Mouse (Mus musculus) small intestine, adult 2 months (tissue): ENCODE results near the gene Gm20458. TPM values are rescaled to one million over a fixed set of nuclear protein-coding genes. Genes with fewer than 3 reads are reported as not detected.

ENCODE experiments used
- H3K27ac ChIP-seq: fragments of 200-500 bp; 2 replicates; pipeline ENCODE4 v1.5.1; 2012; ENCODE audit warnings: low read depth, low read length, control low read depth, inconsistent platforms; ENCODE audit not compliant: insufficient read depth
- H3K27me3 ChIP-seq: fragments of 200-500 bp; 2 replicates; pipeline ENCODE4 v1.6.1; 2012; ENCODE audit warnings: mild to moderate bottlenecking, moderate library complexity, low read length, inconsistent platforms; ENCODE audit not compliant: control insufficient read depth, insufficient read depth
- H3K36me3 ChIP-seq: fragments of 200-500 bp; 2 replicates; pipeline ENCODE4 v1.6.1; 2012; ENCODE audit warnings: mild to moderate bottlenecking, low read length, control low read depth, inconsistent platforms; ENCODE audit not compliant: control insufficient read depth, insufficient read depth
- H3K4me1 ChIP-seq: fragments of 200-500 bp; 2 replicates; pipeline ENCODE4 v1.6.1; 2012; ENCODE audit warnings: low read length, inconsistent platforms, mixed read lengths; ENCODE audit not compliant: control insufficient read depth, insufficient read depth, insufficient read length
- H3K4me3 ChIP-seq: fragments of 200-500 bp; 2 replicates; pipeline ENCODE4 v1.5.1; 2012; ENCODE audit warnings: low read depth, mild to moderate bottlenecking, control low read depth, inconsistent platforms, low read length, moderate library complexity
- CTCF ChIP-seq: fragments of 200-500 bp; IDR thresholded peaks from 2 replicates; pipeline ENCODE4 v1.5.1; 2012; ENCODE audit warnings: low read depth, mild to moderate bottlenecking, control low read depth, inconsistent platforms, low read length, moderate library complexity, mixed read lengths; ENCODE audit not compliant: insufficient replicate concordance, insufficient read length; ENCODE audit errors: extremely low read depth
- POLR2A ChIP-seq: fragments of 200-500 bp; IDR thresholded peaks from 2 replicates; pipeline ENCODE4 v1.6.1; 2012; ENCODE audit warnings: low read depth, mild to moderate bottlenecking, control low read depth, inconsistent platforms, low read length, moderate library complexity
- WGBS: fragments of 180-500 bp; shearing (Covaris S2); methylation state at CpG from one replicate; pipeline ENCODE4 v1.1.7; 2018; 5-methylcytosine and 5-hydroxymethylcytosine counted together
- polyA plus RNA-seq: library from polyadenylated mRNA; depleted of rRNA; stranded (reverse); fragments of >200 nt; gene quantifications from 2 replicates; pipeline ENCODE4 v1.2.3, GENCODE M21; 2012

Gm20458 gene
- polyA plus RNA-seq, 1 experiment, result 79.8 TPM

GRCm38 (mm10) chr2:164434681-164435080 is 26.1 kb upstream of the Gm20458 start:
- Histone ChIP-seq H3K27me3 (no peaks in the 10 kb centered on the region), H3K4me1 (peaks cover 59% of the 10 kb centered on the region), H3K36me3 (peaks cover 17% of the 10 kb centered on the region), H3K27ac (peak overlapping the region; percentile 98), H3K4me3 (peak overlapping the region; percentile 29)
- no peak for TF ChIP-seq CTCF
- TF ChIP-seq POLR2A, result no peak
- WGBS, result 14% methylated on average over 3 of the region's 3 CpGs

- Histone ChIP-seq H3K4me1 (peaks cover 66% of the 10 kb centered on the region), H3K27me3 (no peaks in the 10 kb centered on the region), H3K36me3 (peaks cover 12% of the 10 kb centered on the region; the same call in 1 of the 2 replicates), H3K4me3 (peak overlapping the region; percentile 21; the same call in 1 of the 2 replicates), H3K27ac (peak overlapping the region; percentile 98)
- TF ChIP-seq CTCF (no peak), POLR2A (no peak)
- 13% methylated on average over 5 of the region's 5 CpGs for WGBS
Measured at GRCm38 (mm10) chr2:164435216-164436090, 25.3 kb upstream of the Gm20458 start.

GRCm38 (mm10) chr2:164436215-164436913 is 24.4 kb upstream of the Gm20458 start:
- H3K36me3 ChIP-seq, result peaks cover 6% of the 10 kb centered on the region; the same call in 1 of the 2 replicates
- whole genome bisulfite sequencing, result 15% methylated on average over 8 of the region's 8 CpGs
- TF ChIP-seq CTCF (no peak), POLR2A (no peak)
- H3K4me3 ChIP-seq, result peak overlapping the region; percentile 31
- H3K27ac ChIP-seq, result peak overlapping the region; percentile 98
- peaks cover 66% of the 10 kb centered on the region for H3K4me1 ChIP-seq
- no peaks in the 10 kb centered on the region for H3K27me3 ChIP-seq

GRCm38 (mm10) chr2:164436961-164437360 is 23.8 kb upstream of the Gm20458 start:
- Histone ChIP-seq H3K4me1 (peaks cover 64% of the 10 kb centered on the region), H3K27me3 (no peaks in the 10 kb centered on the region), H3K36me3 (peaks cover 6% of the 10 kb centered on the region; the same call in 1 of the 2 replicates), H3K27ac (peak overlapping the region; percentile 98), H3K4me3 (peak overlapping the region; percentile 31)
- 24% methylated on average over 3 of the region's 3 CpGs for WGBS
- TF ChIP-seq CTCF, result no peak
- peak; percentile 25; the same call in 1 of the 2 replicates for TF ChIP-seq POLR2A

GRCm38 (mm10) chr2:164437710-164438109 is 23.1 kb upstream of the Gm20458 start:
- Histone ChIP-seq H3K4me1 (peaks cover 60% of the 10 kb centered on the region), H3K4me3 (peak overlapping the region; percentile 25; the same call in 1 of the 2 replicates), H3K36me3 (peaks cover 6% of the 10 kb centered on the region; the same call in 1 of the 2 replicates), H3K27me3 (no peaks in the 10 kb centered on the region), H3K27ac (peak overlapping the region; percentile 98)
- no peak for TF ChIP-seq CTCF
- TF ChIP-seq POLR2A, result no peak
- WGBS, result 19% methylated on average over 6 of the region's 6 CpGs

- Histone ChIP-seq H3K27me3 (no peaks in the 10 kb centered on the region), H3K4me3 (peak overlapping the region; percentile 25), H3K27ac (peak overlapping the region; percentile 98), H3K36me3 (peaks cover 6% of the 10 kb centered on the region; the same call in 1 of the 2 replicates), H3K4me1 (peaks cover 56% of the 10 kb centered on the region)
- WGBS, result 14% methylated on average over 8 of the region's 8 CpGs
- TF ChIP-seq CTCF (peak; percentile 14; the same call in 1 of the 2 replicates), POLR2A (no peak)
Measured at GRCm38 (mm10) chr2:164438257-164438656, 22.5 kb upstream of the Gm20458 start.
